In the genomic region with DNA sequence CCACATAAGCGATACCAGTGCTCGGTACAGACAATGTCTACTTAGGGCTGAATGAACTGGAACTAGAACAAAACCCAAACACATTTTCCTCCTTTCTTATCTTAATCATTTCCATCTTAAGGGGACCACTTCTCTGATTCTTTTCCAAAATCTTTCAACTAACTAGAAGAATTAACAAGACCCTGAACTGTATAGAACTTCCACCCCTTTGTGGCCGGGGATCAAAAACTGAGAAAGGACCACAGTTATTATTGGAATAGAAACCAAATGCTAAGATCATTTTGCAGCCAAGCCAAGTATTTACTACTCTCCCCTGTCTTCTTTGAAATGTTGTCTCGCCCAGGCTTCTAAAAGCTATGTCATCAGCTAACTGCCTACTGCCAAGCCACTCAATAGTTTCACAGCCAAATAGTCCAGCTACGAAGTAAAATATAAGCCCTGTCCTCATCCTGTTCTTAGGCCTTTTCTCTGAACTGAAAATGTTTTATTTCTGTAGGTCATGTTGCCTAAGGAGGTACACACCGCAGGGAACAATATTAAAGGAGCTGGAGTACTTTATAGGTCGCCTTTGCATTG, we compare ENCODE assay signal across 27 mouse cellular contexts.
DNase-seq lines count a peak whose midpoint lies in the region; ATAC-seq and TF ChIP-seq lines count a peak whose summit lies in the region.
"Had no signal": no experiment of that assay in that cellular context is flagged by ENCODE, and none has a peak within 500 bp of the region (broad histone marks: within the 10 kb centered on the region; RNA-seq: fewer than 3 reads in every experiment).

No protein-coding gene starts in this region.

- H3K9me3 ChIP-seq in kidney, embryonic 14.5 days (ENCODE audit: control insufficient read depth, low read length), result no peaks in the 10 kb centered on the region
- no peaks in the 10 kb centered on the region for H3K9me3 ChIP-seq in limb, embryonic 13.5 days
- no peaks in the 10 kb centered on the region for H3K9me3 ChIP-seq in limb, embryonic 10.5 days (replicated peaks)
- no peaks in the 10 kb centered on the region for H3K9me3 ChIP-seq in limb, embryonic 14.5 days (ENCODE audit: control insufficient read depth, low read length)
- H3K9me3 ChIP-seq: embryonic facial prominence, embryonic 15.5 days; heart, embryonic 12.5 days; heart, embryonic 15.5 days; hindbrain, embryonic 10.5 days; hindbrain, embryonic 13.5 days had no signal

- DNase-seq in kidney, adult 11 months, result no peak
- no peak for DNase-seq in limb, embryonic 10.5 days (ENCODE audit: low spot score)
- DNase-seq in brain, embryonic 14.5 days (ENCODE audit: low read depth), result peak; percentile 25
- peak; percentile 76 for DNase-seq in limb, embryonic 14.5 days (ENCODE audit: low spot score)
- no peak for DNase-seq in gastrocnemius, postnatal 14 days
- DNase-seq: adrenal gland, adult 2 months; adrenal gland, postnatal 14 days; cerebellum, adult 11-12 months; cerebellum, adult 8-10 months; cerebellum, postnatal 10 days; cerebellum, postnatal 36 days; embryo, embryonic 11 days; gastrocnemius, adult 2 months; gastrocnemius, postnatal 25 days; heart, adult 18-20 months; heart, postnatal 10 days; heart, postnatal 36 days had no signal

- no peaks in the 10 kb centered on the region for H3K27me3 ChIP-seq in kidney, embryonic 14.5 days (ENCODE audit: control insufficient read depth, insufficient read depth, low read length)
- peaks cover 9% of the 10 kb centered on the region; the same call in 1 of the 2 replicates for H3K27me3 ChIP-seq in limb, embryonic 13.5 days
- no peaks in the 10 kb centered on the region for H3K27me3 ChIP-seq in limb, embryonic 10.5 days (ENCODE audit: low read depth, poor library complexity, severe bottlenecking)
- no peaks in the 10 kb centered on the region for H3K27me3 ChIP-seq in limb, embryonic 14.5 days (ENCODE audit: control insufficient read depth, insufficient read depth, low read length)
- H3K27me3 ChIP-seq: embryonic facial prominence, embryonic 15.5 days; heart, embryonic 12.5 days; heart, embryonic 15.5 days had no signal

- no peaks in the 10 kb centered on the region for H3K36me3 ChIP-seq in kidney, embryonic 14.5 days (ENCODE audit: control insufficient read depth, insufficient read depth, low read length)
- H3K36me3 ChIP-seq in limb, embryonic 13.5 days, result no peaks in the 10 kb centered on the region
- no peaks in the 10 kb centered on the region for H3K36me3 ChIP-seq in limb, embryonic 10.5 days
- no peaks in the 10 kb centered on the region for H3K36me3 ChIP-seq in limb, embryonic 14.5 days (ENCODE audit: control insufficient read depth, insufficient read depth, low read length)
- H3K36me3 ChIP-seq: embryonic facial prominence, embryonic 15.5 days; heart, embryonic 12.5 days; heart, embryonic 15.5 days; hindbrain, embryonic 10.5 days; hindbrain, embryonic 13.5 days had no signal

- H3K9ac ChIP-seq in kidney, embryonic 14.5 days (ENCODE audit: low read depth, low read length), result no peak overlapping the region
- H3K9ac ChIP-seq in limb, embryonic 13.5 days, result no peak overlapping the region
- no peak overlapping the region for H3K9ac ChIP-seq in limb, embryonic 14.5 days (ENCODE audit: low read depth, low read length, severe bottlenecking)
- H3K9ac ChIP-seq: embryonic facial prominence, embryonic 15.5 days; heart, embryonic 12.5 days; heart, embryonic 15.5 days; hindbrain, embryonic 13.5 days had no signal

- no peak overlapping the region for H3K4me3 ChIP-seq in kidney, embryonic 14.5 days (ENCODE audit: low read length)
- no peak overlapping the region for H3K4me3 ChIP-seq in limb, embryonic 13.5 days
- H3K4me3 ChIP-seq in limb, embryonic 10.5 days, result no peak overlapping the region
- no peak overlapping the region for H3K4me3 ChIP-seq in limb, embryonic 14.5 days (replicated peaks; ENCODE audit: low read length)
- H3K4me3 ChIP-seq: embryonic facial prominence, embryonic 15.5 days; gastrocnemius, adult 2 months; heart, embryonic 12.5 days; heart, embryonic 15.5 days; hindbrain, embryonic 10.5 days; hindbrain, embryonic 13.5 days had no signal

- 0 out of 2 replicates have a peak overlapping the region, but pooled peaks have one; percentile 27 for H3K27ac ChIP-seq in kidney, embryonic 14.5 days (ENCODE audit: low read depth, low read length)
- no peak overlapping the region for H3K27ac ChIP-seq in limb, embryonic 13.5 days
- H3K27ac ChIP-seq in limb, embryonic 10.5 days, result no peak overlapping the region
- no peak overlapping the region; the same call in 1 of the 2 replicates for H3K27ac ChIP-seq in limb, embryonic 14.5 days (replicated peaks; ENCODE audit: low read depth, low read length)
- H3K27ac ChIP-seq: embryonic facial prominence, embryonic 15.5 days; gastrocnemius, adult 2 months; heart, embryonic 15.5 days; hindbrain, embryonic 10.5 days; hindbrain, embryonic 13.5 days had no signal

- ATAC-seq in kidney, embryonic 14.5 days (ENCODE audit: low FRiP score, low TSS enrichment), result no peak; the same call in 1 of the 2 replicates
- ATAC-seq in limb, embryonic 13.5 days (ENCODE audit: low FRiP score, low read depth), result peak; percentile 59
- ATAC-seq in limb, embryonic 14.5 days (ENCODE audit: low FRiP score, low read depth), result peak; percentile 60
- ATAC-seq: CD4-positive, CD25-positive, alpha-beta regulatory T cell, adult 4 months; forebrain, embryonic 14.5 days; hindbrain, embryonic 16.5 days had no signal

- no peak overlapping the region for H3K4me2 ChIP-seq in kidney, embryonic 14.5 days (replicated peaks; ENCODE audit: low read depth, low read length)
- H3K4me2 ChIP-seq in limb, embryonic 13.5 days (replicated peaks), result no peak overlapping the region
- no peak overlapping the region; the same call in 1 of the 2 replicates for H3K4me2 ChIP-seq in limb, embryonic 14.5 days (replicated peaks; ENCODE audit: low read depth, low read length, severe bottlenecking)
- H3K4me2 ChIP-seq: embryonic facial prominence, embryonic 15.5 days; heart, embryonic 12.5 days; heart, embryonic 15.5 days; hindbrain, embryonic 13.5 days had no signal

- 57% methylated on average over 7 of the region's 7 CpGs for WGBS in kidney, embryonic 14.5 days
- WGBS in limb, embryonic 13.5 days, result 49% methylated on average over 7 of the region's 7 CpGs
- WGBS in limb, embryonic 10.5 days, result 85% methylated on average over 7 of the region's 7 CpGs
- 49% methylated on average over 7 of the region's 7 CpGs for WGBS in limb, embryonic 14.5 days

- peaks cover 5% of the 10 kb centered on the region; the same call in 1 of the 2 replicates for H3K4me1 ChIP-seq in kidney, embryonic 14.5 days (ENCODE audit: control insufficient read depth, insufficient read depth, low read length)
- peaks cover 10% of the 10 kb centered on the region; the same call in 1 of the 2 replicates for H3K4me1 ChIP-seq in limb, embryonic 13.5 days
- H3K4me1 ChIP-seq in limb, embryonic 10.5 days, result peaks cover 12% of the 10 kb centered on the region
- no peaks in the 10 kb centered on the region; the same call in 1 of the 2 replicates for H3K4me1 ChIP-seq in limb, embryonic 14.5 days (ENCODE audit: control insufficient read depth, insufficient read depth, low read length)
- H3K4me1 ChIP-seq: embryonic facial prominence, embryonic 15.5 days; heart, embryonic 12.5 days; hindbrain, embryonic 10.5 days had no signal

- intact Hi-C loops in gastrocnemius, postnatal 14 days (cut with DNase I; ENCODE audit: low total_unique reads), result no loop called here

- TF ChIP-seq POLR2A in brain, embryonic 14.5 days (IDR thresholded peaks at IDR 0.05; ENCODE audit: borderline replicate concordance, extremely low read depth, insufficient read depth, insufficient read length, poor library complexity, severe bottlenecking), result no peak
- TF ChIP-seq POLR2A in limb, embryonic 14.5 days (IDR thresholded peaks at IDR 0.05; ENCODE audit: borderline replicate concordance, extremely low read depth, insufficient read depth, insufficient read length), result no peak

- no peak for TF ChIP-seq CTCF in brain, embryonic 14.5 days (IDR thresholded peaks at IDR 0.05; ENCODE audit: borderline replicate concordance, extremely low read depth, insufficient read depth, insufficient read length)

Comparison
In these comparisons a context has a peak if more than half of its experiments do, and no peak if none do; other contexts are left out.
1. DNase-seq: peak in brain, embryonic 14.5 days (single experiment) and limb, embryonic 14.5 days (single experiment); none in kidney, adult 11 months (single experiment), limb, embryonic 10.5 days (single experiment) and gastrocnemius, postnatal 14 days (single experiment).